Mouse (Mus musculus) cerebellum, adult 2 months (tissue): ENCODE results near the gene Saa3.

Source experiments
- CTCF ChIP-seq: fragments of 200-500 bp; IDR thresholded peaks from 2 replicates; pipeline ENCODE4 v1.5.1; 2011; ENCODE audit warnings: low read depth, mild to moderate bottlenecking, control low read depth, low read length, moderate library complexity, borderline replicate concordance; ENCODE audit not compliant: insufficient read depth
- POLR2A ChIP-seq: fragments of 200-500 bp; IDR thresholded peaks from 2 replicates; pipeline ENCODE4 v1.6.1; 2011; ENCODE audit warnings: low read length, control low read depth, borderline replicate concordance; ENCODE audit not compliant: insufficient read depth

DNA sequence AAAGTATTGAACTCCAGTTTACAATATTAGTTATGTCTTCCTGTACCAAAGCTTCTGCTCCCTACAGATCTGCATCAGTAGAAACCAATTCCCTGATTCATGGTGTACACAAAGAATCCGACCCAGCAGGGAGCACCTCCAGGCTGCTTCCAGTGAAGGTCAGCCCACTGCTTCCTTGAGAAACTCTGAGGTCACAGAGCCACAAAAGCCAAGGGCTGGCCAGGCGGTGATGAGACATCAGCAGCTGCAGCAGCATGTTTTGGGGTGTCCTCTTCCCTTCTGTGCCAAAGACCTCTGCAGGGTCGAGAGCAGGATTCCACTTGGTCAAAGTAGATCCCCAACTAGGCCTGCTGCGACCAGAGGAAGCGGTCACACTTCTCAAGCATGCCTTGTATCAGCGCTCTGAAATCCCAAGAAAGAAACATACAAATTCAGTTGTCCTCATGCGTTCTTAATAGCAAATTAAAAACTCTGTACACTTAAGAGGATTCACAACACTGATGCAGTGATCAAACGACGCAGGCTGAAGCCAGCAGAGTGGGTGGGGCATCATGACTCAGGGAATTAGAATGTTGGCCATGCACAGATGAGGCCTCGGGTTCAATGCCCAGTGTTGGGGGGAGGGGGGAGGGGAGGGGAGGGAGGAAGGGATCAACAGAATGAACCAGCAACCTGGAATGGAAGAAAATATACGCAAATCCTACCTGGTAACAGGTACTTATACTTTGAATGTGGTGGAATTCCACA is 45.7 kb upstream of the Saa3 start:
- TF ChIP-seq CTCF: no peak
- no peak for TF ChIP-seq POLR2A
